Mouse (Mus musculus): Measurements from ENCODE around the gene Cdk2ap1.
A peak's percentile ranks its signal among the peaks of the same experiment; 100 is the strongest.
"Not testable (repeated sequence)": the region's sequence is repeated elsewhere in the genome, so short reads cannot be mapped to it uniquely, and the experiment has no call there.

Cdk2ap1 gene

DNA sequence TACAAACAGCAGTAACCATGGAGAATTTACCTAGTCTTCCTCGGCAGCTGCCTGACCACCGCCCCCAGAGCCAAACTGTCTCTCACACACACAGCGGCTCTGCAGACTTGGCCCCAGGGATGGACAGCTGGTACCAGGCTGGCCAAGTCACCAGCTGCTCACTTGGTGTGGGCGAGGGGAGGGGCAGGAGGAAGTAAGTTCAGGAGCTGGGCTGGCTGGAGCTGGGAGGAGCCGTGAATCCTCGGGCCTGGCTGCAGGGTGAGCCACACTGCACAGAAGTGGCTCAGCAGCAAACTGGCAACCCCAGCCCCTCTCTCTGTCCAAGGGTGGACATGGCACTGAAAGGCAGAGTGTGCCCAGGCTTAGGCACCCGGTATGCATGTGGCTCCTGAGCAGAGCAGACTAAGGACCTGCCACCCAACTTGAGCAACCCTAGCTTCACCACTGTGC is 11.7 kb downstream of the Cdk2ap1 start:
- peak; percentile 36 for DNase-seq

DNA sequence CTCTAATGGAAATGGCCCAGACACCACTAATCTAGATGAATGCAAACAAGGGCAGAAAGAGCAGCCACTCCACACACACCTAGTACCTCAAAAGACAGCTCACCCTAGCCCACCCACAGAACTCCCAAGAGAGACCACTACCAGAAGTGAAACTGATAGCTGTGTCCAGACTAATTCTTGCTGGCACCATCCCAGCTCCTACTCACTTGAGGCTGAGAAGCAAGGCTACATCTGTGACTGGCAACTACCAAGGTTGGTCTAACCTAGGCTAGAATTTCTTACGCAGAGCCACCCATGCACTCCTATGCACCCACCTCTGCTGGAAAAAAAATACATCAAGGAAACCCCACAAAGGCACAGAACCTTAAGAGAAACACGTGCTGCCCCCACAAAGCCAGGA is 12.5 kb downstream of the Cdk2ap1 start:
- no peak for DNase-seq

DNA sequence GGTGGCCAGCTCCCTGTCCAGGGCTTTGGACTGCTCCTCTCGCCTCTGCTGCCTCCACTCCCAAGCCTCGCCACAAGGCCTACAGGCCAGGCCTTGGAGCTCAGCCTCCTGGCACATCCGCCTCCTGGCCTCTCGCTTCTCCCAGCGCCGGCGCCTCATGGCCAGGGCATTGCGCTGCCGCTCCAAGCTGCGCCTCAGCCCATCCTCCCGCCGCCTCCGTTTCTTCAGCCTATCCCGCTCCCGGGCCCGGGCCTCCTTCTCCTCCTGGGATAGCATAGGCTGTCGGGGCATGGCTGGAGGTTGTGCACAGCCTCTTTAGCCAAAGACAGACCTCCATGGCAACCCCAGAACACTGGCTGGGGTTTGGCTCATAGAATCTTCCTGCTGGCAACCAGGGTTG is 13.7 kb downstream of the Cdk2ap1 start:
- no peak for DNase-seq

DNA sequence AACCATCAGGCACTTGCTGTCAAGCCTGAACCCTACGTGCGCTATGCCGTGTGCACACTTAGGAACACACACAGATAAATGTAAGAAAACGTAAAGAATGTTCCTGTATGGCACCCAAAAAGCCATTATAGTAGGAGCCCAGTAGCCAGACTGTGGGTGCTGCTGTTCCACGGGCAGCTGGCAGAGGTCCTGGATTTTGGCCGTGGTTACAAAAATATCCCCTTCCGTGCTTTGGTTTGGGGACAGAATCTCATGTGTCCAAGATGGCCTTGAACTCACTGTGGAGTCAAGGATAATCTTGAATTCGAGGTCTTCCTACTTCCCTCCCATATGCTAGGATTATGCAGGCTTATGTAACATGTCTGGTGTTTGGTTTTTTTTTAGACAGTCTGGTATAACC is 20.0 kb downstream of the Cdk2ap1 start:
- DNase-seq: no peak

GRCm38 (mm10) chr5:124341753-124342339 is 21.0 kb downstream of the Cdk2ap1 start:
- DNase-seq: not testable (repeated sequence)

DNA sequence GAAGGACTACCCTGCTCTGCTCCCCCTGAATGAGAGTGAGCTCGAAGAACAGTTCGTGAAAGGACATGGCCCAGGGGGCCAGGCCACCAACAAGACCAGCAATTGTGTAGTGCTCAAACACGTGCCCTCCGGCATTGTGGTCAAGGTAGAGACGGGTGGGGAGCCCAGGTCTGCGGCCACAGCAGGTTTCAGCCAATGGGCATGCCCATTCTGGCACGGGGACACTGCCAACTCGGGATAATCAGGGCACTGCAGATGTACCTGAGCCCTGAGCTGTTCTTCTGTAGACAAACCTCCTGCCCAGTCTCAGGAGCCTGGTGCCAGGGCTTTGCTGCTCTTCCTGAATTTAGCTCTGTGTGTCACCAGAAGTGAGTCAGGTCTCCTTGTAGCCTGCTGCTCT is 24.1 kb downstream of the Cdk2ap1 start:
- DNase-seq: no peak

- peak; percentile 40 for DNase-seq
These were observed 25.0 kb downstream of the Cdk2ap1 start for GRCm38 (mm10) chr5:124337909-124338308.

- no peak for DNase-seq
These were observed 25.8 kb downstream of the Cdk2ap1 start for GRCm38 (mm10) chr5:124337103-124337502.

DNA sequence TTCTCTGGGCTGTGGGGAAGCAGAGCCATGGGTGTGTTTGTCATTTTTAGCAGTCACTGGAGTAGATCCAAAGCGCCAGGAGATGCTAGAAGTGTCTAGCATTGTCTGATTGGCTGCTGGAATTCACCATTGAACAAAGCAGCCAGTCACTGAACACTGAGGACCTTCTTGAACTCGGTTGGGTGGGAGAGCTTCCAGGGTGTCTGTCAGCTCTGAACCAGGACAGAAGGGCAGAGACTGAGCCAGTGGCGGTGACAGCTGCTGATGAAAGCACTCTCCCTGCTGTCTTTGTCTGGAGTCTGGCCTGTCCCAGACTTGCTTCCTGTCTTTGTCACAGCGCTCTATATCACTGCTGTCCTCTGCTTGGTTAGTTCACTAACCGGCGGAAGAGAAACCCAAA is 28.5 kb downstream of the Cdk2ap1 start:
- peak; percentile 60 for DNase-seq

GRCm38 (mm10) chr5:124330086-124330485 is 32.8 kb downstream of the Cdk2ap1 start:
- DNase-seq: no peak

- DNase-seq: peak; percentile 100
These were observed 35.1 kb downstream of the Cdk2ap1 start, which contains the start of the genes Mphosph9 and 2810006K23Rik for GRCm38 (mm10) chr5:124327510-124328364. TSS of gene Mphosph9 (minus strand) at chr5:124327972. TSS of gene 2810006K23Rik (plus strand) at chr5:124328089.

DNA sequence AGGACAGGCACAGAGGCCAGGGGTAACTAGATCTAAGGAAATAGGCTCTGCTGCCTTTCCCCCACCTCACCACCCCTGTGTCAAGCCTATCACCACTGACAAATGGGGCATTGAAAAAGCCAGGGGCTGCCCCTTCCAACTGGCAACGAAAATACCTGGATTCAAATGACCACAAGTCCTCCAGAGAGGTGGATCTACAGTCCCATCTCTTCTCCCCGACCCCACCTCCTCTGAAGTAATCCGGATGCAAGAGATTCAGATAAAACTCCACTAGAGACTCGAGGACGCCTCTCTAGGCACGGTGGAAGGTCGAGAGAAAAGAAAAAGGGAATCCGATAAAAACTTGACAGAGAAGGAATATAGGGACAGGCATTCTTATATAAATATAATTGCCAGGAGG is 36.1 kb downstream of the Cdk2ap1 start:
- DNase-seq: no peak

DNA sequence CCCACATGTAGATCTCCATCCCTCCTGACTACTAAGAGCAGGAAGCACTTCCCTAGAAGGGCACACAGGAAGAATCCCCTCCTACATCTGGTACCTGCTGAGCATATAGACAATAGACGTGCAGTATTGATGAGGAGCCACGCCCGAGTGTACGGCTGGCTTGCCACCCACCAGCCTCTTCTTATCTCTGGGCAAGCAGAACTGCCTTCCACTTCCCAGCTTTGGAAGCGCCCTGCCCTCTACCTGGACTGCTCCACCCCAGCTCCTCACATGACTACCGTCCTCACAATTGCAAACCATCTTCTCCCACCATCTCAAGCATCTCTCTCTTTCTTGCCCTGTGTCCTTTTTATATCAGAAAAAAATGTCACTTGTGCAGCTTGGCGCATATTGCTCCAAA is 45.2 kb downstream of the Cdk2ap1 start:
- DNase-seq: no peak

- DNase-seq: no peak
These were observed 46.9 kb downstream of the Cdk2ap1 start for GRCm38 (mm10) chr5:124315941-124316340.

DNA sequence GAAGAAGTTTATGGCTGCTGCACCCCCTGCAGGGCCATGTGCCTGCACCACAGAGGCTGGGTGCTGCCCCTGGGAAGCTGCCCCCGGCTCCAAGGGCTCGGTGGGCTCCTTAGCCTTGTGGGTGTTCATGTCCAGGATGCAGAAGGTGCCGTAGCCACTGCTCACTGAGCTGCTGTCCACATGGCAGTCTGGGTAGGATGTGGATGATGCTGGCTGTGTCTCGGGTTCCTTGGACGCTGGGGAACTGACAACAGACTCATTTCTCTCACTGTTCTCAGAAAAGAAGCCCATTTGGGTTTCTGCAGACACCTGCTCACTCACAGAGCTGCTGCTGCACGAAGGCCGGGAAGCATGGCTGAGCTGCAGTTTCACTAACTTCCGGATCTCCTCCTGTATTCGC is 47.4 kb downstream of the Cdk2ap1 start:
- no peak for DNase-seq

DNA sequence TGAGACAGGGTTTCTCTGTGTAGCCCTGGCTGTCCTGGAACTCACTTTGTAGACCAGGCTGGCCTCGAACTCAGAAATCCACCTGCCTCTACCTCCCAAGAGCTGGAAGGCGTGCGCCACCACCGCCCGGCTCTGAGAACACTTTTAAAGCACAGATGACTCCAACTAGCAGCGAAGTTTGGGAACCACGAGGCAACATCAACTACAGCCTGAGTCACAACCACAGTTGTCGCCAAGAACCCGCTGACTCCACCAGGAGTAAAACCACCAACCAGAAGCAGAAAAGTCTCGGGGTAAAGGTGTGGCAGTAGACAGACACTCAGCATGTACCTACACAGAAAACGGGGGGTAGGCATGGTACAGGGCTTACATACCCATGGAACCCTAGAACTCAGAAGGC is 52.8 kb downstream of the Cdk2ap1 start:
- no peak for DNase-seq

DNA sequence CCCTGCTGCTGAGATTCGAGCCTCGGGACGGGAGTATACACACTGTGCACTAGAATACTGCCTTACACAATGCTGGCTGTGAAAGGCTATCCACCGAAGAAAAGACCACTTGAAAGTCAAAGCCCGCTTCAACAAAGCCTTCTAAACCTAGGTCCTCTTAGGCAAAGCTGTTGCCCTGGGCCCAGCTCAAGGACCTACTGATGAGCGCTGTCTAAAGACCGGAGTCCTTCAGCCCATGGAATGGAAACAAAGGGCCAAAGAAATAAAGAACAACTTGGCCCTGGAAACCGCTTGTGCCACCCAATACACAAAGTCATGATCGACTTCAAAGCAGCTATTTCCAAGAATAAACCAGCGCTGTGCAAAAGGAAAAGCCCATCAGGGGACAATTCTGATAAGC is 53.7 kb downstream of the Cdk2ap1 start:
- no peak for DNase-seq

- DNase-seq: not testable (repeated sequence)
These were observed 60.0 kb downstream of the Cdk2ap1 start for GRCm38 (mm10) chr5:124302853-124303252.

GRCm38 (mm10) chr5:124300132-124300531 is 62.8 kb downstream of the Cdk2ap1 start:
- no peak for DNase-seq

DNA sequence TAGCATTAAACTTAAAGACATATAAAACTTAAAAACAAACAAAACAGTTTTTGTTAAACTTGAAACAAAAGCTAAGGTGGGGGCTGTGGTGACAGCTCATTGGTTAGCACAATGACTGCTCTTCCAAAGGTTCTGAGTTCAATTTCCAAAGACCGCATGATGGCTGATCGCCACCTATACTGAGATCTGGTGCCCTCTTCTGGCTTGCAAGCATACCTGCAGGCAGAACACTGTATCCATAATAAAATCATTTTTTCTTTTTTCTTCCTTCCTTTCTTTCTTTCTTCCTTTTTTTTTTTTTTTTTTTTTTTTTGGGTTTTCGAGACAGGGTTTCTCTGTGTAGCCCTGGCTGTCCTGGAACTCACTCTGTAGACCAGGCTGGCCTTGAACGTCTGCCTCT is 63.6 kb downstream of the Cdk2ap1 start:
- not testable (repeated sequence) for DNase-seq

- no peak for DNase-seq
These were observed 66.4 kb downstream of the Cdk2ap1 start for GRCm38 (mm10) chr5:124296475-124296874.

Data from kidney, adult 9 months (tissue).